Mouse (Mus musculus) kidney, embryonic 16.5 days (tissue): Measurements from ENCODE around the gene Catsperd. TPM values are rescaled to one million over a fixed set of nuclear protein-coding genes. Genes with fewer than 3 reads are reported as not detected.
"Not testable (repeated sequence)": the region's sequence is repeated elsewhere in the genome, so short reads cannot be mapped to it uniquely, and the experiment has no call there.

Experiments used
- ATAC-seq: fragments of 200-750 bp; cut with Nextera tagmentation; 2 replicates; pipeline ENCODE4 v1.8.0; 2017; ENCODE audit warnings: moderate TSS enrichment; ENCODE audit not compliant: low FRiP score, low TSS enrichment
- H3K27ac ChIP-seq: fragments of 300-500 bp; sonication (generic); 2 replicates; pipeline ENCODE4 v1.5.1; 2014; ENCODE audit warnings: low read length
- H3K27me3 ChIP-seq: fragments of 300-500 bp; sonication (generic); 2 replicates; pipeline ENCODE4 v1.6.1; 2014; ENCODE audit warnings: low read length, control low read depth, mixed read lengths; ENCODE audit not compliant: insufficient read depth
- H3K36me3 ChIP-seq: fragments of 300-500 bp; sonication (generic); 2 replicates; pipeline ENCODE4 v1.6.1; 2014; ENCODE audit warnings: low read length, control low read depth, mixed read lengths; ENCODE audit not compliant: insufficient read depth
- H3K4me1 ChIP-seq: fragments of 300-500 bp; sonication (generic); 2 replicates; pipeline ENCODE4 v1.6.1; 2014; ENCODE audit warnings: low read length, control low read depth, mixed read lengths; ENCODE audit not compliant: insufficient read depth
- H3K4me2 ChIP-seq: fragments of 300-500 bp; sonication (generic); replicated peaks from 2 replicates; pipeline ENCODE4 v1.6.1; 2014; ENCODE audit warnings: low read depth, low read length
- H3K4me3 ChIP-seq: fragments of 300-500 bp; sonication (generic); 2 replicates; pipeline ENCODE4 v1.5.1; 2014; ENCODE audit warnings: mild to moderate bottlenecking, low read length
- H3K9ac ChIP-seq: fragments of 300-500 bp; sonication (generic); replicated peaks from 2 replicates; pipeline ENCODE4 v1.6.1; 2014; ENCODE audit warnings: low read length
- H3K9me3 ChIP-seq: fragments of 300-500 bp; sonication (generic); 2 replicates; pipeline ENCODE4 v1.6.1; 2016; ENCODE audit warnings: low read length, control low read depth
- WGBS: fragments of 180-500 bp; shearing (Covaris S2); extraction: QIAGEN DNeasy Blood & Tissue Kit; methylation state at CpG from one replicate; pipeline ENCODE4 v1.1.7; 2014; 5-methylcytosine and 5-hydroxymethylcytosine counted together
- polyA plus RNA-seq: library from polyadenylated mRNA; unstranded; fragments of >200 nt; fragmentation: Nextera tagmentation; extraction: Ambion mirVana; gene quantifications from 2 replicates; pipeline ENCODE4 v1.2.1, GENCODE M21; 2015

Catsperd gene
- polyA plus RNA-seq, 1 experiment from 2014 or later = 1.1 TPM

- Histone ChIP-seq H3K4me3 (no peak overlapping the region), H3K4me1 (peaks cover 39% of the 10 kb centered on the region)
- ATAC-seq = no peak
These were observed 15.9 kb upstream of the Catsperd start for GRCm38 (mm10) chr17:56611861-56612564.

GRCm38 (mm10) chr17:56612565-56612939 is 15.4 kb upstream of the Catsperd start:
- 84% methylated on average over 10 of the region's 10 CpGs for WGBS
- H3K9me3 ChIP-seq, H3K4me3 ChIP-seq, H3K9ac ChIP-seq, H3K27me3 ChIP-seq, ATAC-seq, H3K27ac ChIP-seq, H3K4me2 ChIP-seq: not testable (repeated sequence)
- Histone ChIP-seq H3K4me1 (peaks cover 39% of the 10 kb centered on the region), H3K36me3 (peaks cover 28% of the 10 kb centered on the region)

More at GRCm38 (mm10) chr17:56611861-56612564, 15.9 kb upstream of the Catsperd start:
- H3K4me2 ChIP-seq = peak overlapping the region; percentile 35
- 15% methylated on average over 14 of the region's 14 CpGs for WGBS
- H3K27ac ChIP-seq = no peak overlapping the region
- H3K27me3 ChIP-seq = no peaks in the 10 kb centered on the region
- no peak overlapping the region for H3K9ac ChIP-seq
- H3K9me3 ChIP-seq = no peaks in the 10 kb centered on the region
- H3K36me3 ChIP-seq = peaks cover 29% of the 10 kb centered on the region

- ATAC-seq = peak; percentile 47
- Histone ChIP-seq H3K9me3 (no peaks in the 10 kb centered on the region), H3K4me1 (peaks cover 34% of the 10 kb centered on the region), H3K27me3 (no peaks in the 10 kb centered on the region), H3K36me3 (peaks cover 34% of the 10 kb centered on the region), H3K4me2 (peak within 1 kb of the TSS; percentile 94), H3K4me3 (peak within 1 kb of the TSS; percentile 76), H3K27ac (peak within 1 kb of the TSS; percentile 86), H3K9ac (peak within 1 kb of the TSS; percentile 93)
- WGBS = under 1% methylated on average over 52 of the region's 52 CpGs
These were observed 14.6 kb upstream of the Catsperd start, which contains the start of gene Rpl36 for GRCm38 (mm10) chr17:56613236-56613844. Gene Rpl36 (plus strand): TSS chr17:56613416.

- WGBS = 0% methylated on average over 26 of the region's 26 CpGs
- H3K9me3 ChIP-seq, H3K27me3 ChIP-seq, ATAC-seq: not testable (repeated sequence)
- Histone ChIP-seq H3K9ac (peak overlapping the region; percentile 93), H3K27ac (peak overlapping the region; percentile 86), H3K4me3 (peak overlapping the region; percentile 76), H3K4me1 (peaks cover 29% of the 10 kb centered on the region), H3K36me3 (peaks cover 40% of the 10 kb centered on the region), H3K4me2 (peak overlapping the region; percentile 94)
These were observed 14.1 kb upstream of the Catsperd start for GRCm38 (mm10) chr17:56613893-56614292.

GRCm38 (mm10) chr17:56614391-56615135 is 13.4 kb upstream of the Catsperd start:
- H3K4me3 ChIP-seq = peak overlapping the region; percentile 76
- peak overlapping the region; percentile 86; the same call in 1 of the 2 replicates for H3K27ac ChIP-seq
- H3K27me3 ChIP-seq = no peaks in the 10 kb centered on the region
- H3K9me3 ChIP-seq = no peaks in the 10 kb centered on the region
- peak overlapping the region; percentile 94 for H3K4me2 ChIP-seq
- ATAC-seq = no peak
- peaks cover 46% of the 10 kb centered on the region for H3K36me3 ChIP-seq
- peaks cover 29% of the 10 kb centered on the region for H3K4me1 ChIP-seq
- WGBS = 22% methylated on average over 14 of the region's 14 CpGs
- H3K9ac ChIP-seq = peak overlapping the region; percentile 93

- H3K4me3 ChIP-seq = peak overlapping the region; percentile 76; the same call in 1 of the 2 replicates
- no peak for ATAC-seq
- peaks cover 27% of the 10 kb centered on the region for H3K4me1 ChIP-seq
- peak overlapping the region; percentile 94 for H3K4me2 ChIP-seq
- WGBS = 81% methylated on average over 11 of the region's 11 CpGs
- H3K36me3 ChIP-seq = peaks cover 53% of the 10 kb centered on the region
- H3K9ac ChIP-seq = peak overlapping the region; percentile 93
- H3K27me3 ChIP-seq = no peaks in the 10 kb centered on the region
- H3K9me3 ChIP-seq = no peaks in the 10 kb centered on the region
- H3K27ac ChIP-seq = no peak overlapping the region
These were observed 12.7 kb upstream of the Catsperd start for GRCm38 (mm10) chr17:56615136-56615784.

GRCm38 (mm10) chr17:56615792-56616191 is 12.2 kb upstream of the Catsperd start:
- Histone ChIP-seq H3K27me3 (no peaks in the 10 kb centered on the region), H3K36me3 (peaks cover 59% of the 10 kb centered on the region), H3K4me1 (peaks cover 24% of the 10 kb centered on the region), H3K27ac (no peak overlapping the region), H3K4me2 (no peak overlapping the region), H3K4me3 (no peak overlapping the region), H3K9ac (no peak overlapping the region), H3K9me3 (no peaks in the 10 kb centered on the region)
- no peak for ATAC-seq
- 89% methylated on average over 4 of the region's 4 CpGs for WGBS

GRCm38 (mm10) chr17:56616725-56617124 is 11.2 kb upstream of the Catsperd start:
- Histone ChIP-seq H3K4me1 (peaks cover 23% of the 10 kb centered on the region), H3K36me3 (peaks cover 64% of the 10 kb centered on the region), H3K9ac (no peak overlapping the region), H3K27me3 (no peaks in the 10 kb centered on the region), H3K4me2 (no peak overlapping the region), H3K27ac (no peak overlapping the region), H3K4me3 (no peak overlapping the region), H3K9me3 (no peaks in the 10 kb centered on the region)
- WGBS = 93% methylated on average over 3 of the region's 3 CpGs
- no peak for ATAC-seq

GRCm38 (mm10) chr17:56617628-56618027 is 10.3 kb upstream of the Catsperd start:
- no peaks in the 10 kb centered on the region for H3K9me3 ChIP-seq
- peaks cover 68% of the 10 kb centered on the region for H3K36me3 ChIP-seq
- no peak overlapping the region for H3K4me3 ChIP-seq
- H3K27ac ChIP-seq = no peak overlapping the region
- peaks cover 17% of the 10 kb centered on the region for H3K4me1 ChIP-seq
- no peaks in the 10 kb centered on the region for H3K27me3 ChIP-seq
- WGBS = 70% methylated on average over 8 of the region's 8 CpGs
- no peak for ATAC-seq
- no peak overlapping the region for H3K4me2 ChIP-seq
- no peak overlapping the region for H3K9ac ChIP-seq
